Mouse (Mus musculus) midbrain, embryonic 13.5 days (tissue): ENCODE measurements around the gene Fam114a1. TPM values are rescaled to one million over a fixed set of nuclear protein-coding genes. Genes with fewer than 3 reads are reported as not detected.

Source experiments
- ATAC-seq: fragments of 200-750 bp; cut with Nextera tagmentation; 2 replicates; pipeline ENCODE4 v1.8.0; 2017; ENCODE audit warnings: mild to moderate bottlenecking, moderate TSS enrichment, moderate library complexity
- H3K27ac ChIP-seq: fragments of 300-500 bp; sonication (generic); 2 replicates; pipeline ENCODE4 v1.5.1; 2015; ENCODE audit warnings: inconsistent platforms, mild to moderate bottlenecking, moderate library complexity
- H3K27me3 ChIP-seq: fragments of 300-500 bp; sonication (generic); 2 replicates; pipeline ENCODE4 v1.6.1; 2015; ENCODE audit warnings: mild to moderate bottlenecking, inconsistent platforms
- H3K36me3 ChIP-seq: fragments of 300-500 bp; sonication (generic); 2 replicates; pipeline ENCODE4 v1.6.1; 2015; ENCODE audit warnings: mild to moderate bottlenecking, inconsistent platforms
- H3K4me1 ChIP-seq: fragments of 300-500 bp; sonication (generic); replicated peaks from 2 replicates; pipeline ENCODE4 v1.6.1; 2015; ENCODE audit warnings: inconsistent platforms
- H3K4me2 ChIP-seq: fragments of 300-500 bp; sonication (generic); replicated peaks from 2 replicates; pipeline ENCODE4 v1.6.1; 2015; ENCODE audit warnings: moderate library complexity, mild to moderate bottlenecking, inconsistent platforms
- H3K4me3 ChIP-seq: fragments of 300-500 bp; sonication (generic); replicated peaks from 2 replicates; pipeline ENCODE4 v1.5.1; 2015; ENCODE audit warnings: mild to moderate bottlenecking, inconsistent platforms
- H3K9ac ChIP-seq: fragments of 300-500 bp; sonication (generic); replicated peaks from 2 replicates; pipeline ENCODE4 v1.6.1; 2015; ENCODE audit warnings: mild to moderate bottlenecking, inconsistent platforms
- H3K9me3 ChIP-seq: fragments of 300-500 bp; sonication (generic); 2 replicates; pipeline ENCODE4 v1.6.1; 2016; ENCODE audit warnings: mild to moderate bottlenecking, inconsistent platforms
- WGBS: fragments of 180-500 bp; shearing (Covaris S2); methylation state at CpG from one replicate; pipeline ENCODE4 v1.1.7; 2015; 5-methylcytosine and 5-hydroxymethylcytosine counted together
- polyA plus RNA-seq: library from polyadenylated mRNA; unstranded; fragments of >200 nt; fragmentation: Nextera tagmentation; extraction: Ambion mirVana; gene quantifications from 2 replicates; pipeline ENCODE4 v1.2.1, GENCODE M21; 2015

Gene Fam114a1
- polyA plus RNA-seq, 1 experiment from 2014 or later: 6.8 TPM

GRCm38 (mm10) chr5:64968961-64969860, 660 bp upstream of the Fam114a1 start:
- Histone ChIP-seq H3K4me3 (peak overlapping the region; percentile 61), H3K36me3 (no peaks in the 10 kb centered on the region), H3K9ac (peak overlapping the region; percentile 69), H3K4me1 (peaks cover 17% of the 10 kb centered on the region), H3K27me3 (peaks cover 14% of the 10 kb centered on the region), H3K4me2 (peak overlapping the region; percentile 97), H3K9me3 (no peaks in the 10 kb centered on the region), H3K27ac (no peak overlapping the region)
- ATAC-seq: peak; percentile 41; the same call in 1 of the 2 replicates
- whole genome bisulfite sequencing: 5% methylated on average over 14 of the region's 14 CpGs

- WGBS: 77% methylated on average over 5 of the region's 5 CpGs
- H3K9ac ChIP-seq: no peak overlapping the region
- no peak for ATAC-seq
- peaks cover 5% of the 10 kb centered on the region for H3K4me1 ChIP-seq
- no peaks in the 10 kb centered on the region for H3K9me3 ChIP-seq
- no peaks in the 10 kb centered on the region for H3K36me3 ChIP-seq
- H3K4me3 ChIP-seq: no peak overlapping the region
- peaks cover 6% of the 10 kb centered on the region for H3K27me3 ChIP-seq
- H3K4me2 ChIP-seq: no peak overlapping the region
- H3K27ac ChIP-seq: no peak overlapping the region
These were observed 5.2 kb downstream of the Fam114a1 start for GRCm38 (mm10) chr5:64975121-64975520.

GRCm38 (mm10) chr5:64977128-64977527, 7.3 kb downstream of the Fam114a1 start:
- ATAC-seq: no peak
- Histone ChIP-seq H3K27me3 (no peaks in the 10 kb centered on the region), H3K9me3 (no peaks in the 10 kb centered on the region), H3K9ac (no peak overlapping the region), H3K4me3 (no peak overlapping the region), H3K4me2 (no peak overlapping the region), H3K36me3 (no peaks in the 10 kb centered on the region), H3K27ac (no peak overlapping the region), H3K4me1 (no peaks in the 10 kb centered on the region)
- 73% methylated on average over 8 of the region's 8 CpGs for WGBS

- Histone ChIP-seq H3K4me2 (no peak overlapping the region), H3K27ac (no peak overlapping the region), H3K9ac (no peak overlapping the region), H3K4me3 (no peak overlapping the region), H3K27me3 (no peaks in the 10 kb centered on the region), H3K4me1 (no peaks in the 10 kb centered on the region), H3K36me3 (no peaks in the 10 kb centered on the region), H3K9me3 (no peaks in the 10 kb centered on the region)
- WGBS: 87% methylated on average over 7 of the region's 7 CpGs
- ATAC-seq: no peak
These were observed 16.1 kb downstream of the Fam114a1 start for GRCm38 (mm10) chr5:64985971-64986370.

- Histone ChIP-seq H3K4me3 (no peak overlapping the region), H3K4me2 (no peak overlapping the region), H3K27ac (no peak overlapping the region), H3K36me3 (no peaks in the 10 kb centered on the region), H3K27me3 (no peaks in the 10 kb centered on the region), H3K9me3 (no peaks in the 10 kb centered on the region), H3K9ac (no peak overlapping the region), H3K4me1 (peaks cover 4% of the 10 kb centered on the region; the same call in 1 of the 2 replicates)
- no peak for ATAC-seq
- WGBS: 86% methylated on average over 1 of the region's 1 CpGs
These were observed 20.1 kb downstream of the Fam114a1 start for GRCm38 (mm10) chr5:64989940-64990339.

- no peak overlapping the region for H3K9ac ChIP-seq
- no peak overlapping the region for H3K4me2 ChIP-seq
- no peaks in the 10 kb centered on the region for H3K9me3 ChIP-seq
- H3K27me3 ChIP-seq: no peaks in the 10 kb centered on the region
- H3K4me1 ChIP-seq: peaks cover 4% of the 10 kb centered on the region; the same call in 1 of the 2 replicates
- no peaks in the 10 kb centered on the region for H3K36me3 ChIP-seq
- 54% methylated on average over 8 of the region's 8 CpGs for WGBS
- no peak overlapping the region; the same call in 1 of the 2 replicates for H3K27ac ChIP-seq
- H3K4me3 ChIP-seq: no peak overlapping the region
- no peak for ATAC-seq
These were observed 22.7 kb downstream of the Fam114a1 start for GRCm38 (mm10) chr5:64992540-64992939.

GRCm38 (mm10) chr5:64995408-64995807, 25.5 kb downstream of the Fam114a1 start:
- WGBS: 98% methylated on average over 2 of the region's 2 CpGs
- no peak overlapping the region for H3K27ac ChIP-seq
- peaks cover 4% of the 10 kb centered on the region; the same call in 1 of the 2 replicates for H3K4me1 ChIP-seq
- H3K9me3 ChIP-seq: no peaks in the 10 kb centered on the region
- H3K36me3 ChIP-seq: no peaks in the 10 kb centered on the region
- ATAC-seq: no peak
- no peak overlapping the region for H3K9ac ChIP-seq
- no peak overlapping the region for H3K4me2 ChIP-seq
- no peaks in the 10 kb centered on the region for H3K27me3 ChIP-seq
- H3K4me3 ChIP-seq: no peak overlapping the region

- WGBS: 52% methylated on average over 10 of the region's 10 CpGs
- Histone ChIP-seq H3K4me2 (no peak overlapping the region), H3K9me3 (no peaks in the 10 kb centered on the region), H3K36me3 (no peaks in the 10 kb centered on the region), H3K4me3 (no peak overlapping the region), H3K27ac (peak overlapping the region; percentile 26; the same call in 1 of the 2 replicates), H3K4me1 (peaks cover 6% of the 10 kb centered on the region; the same call in 1 of the 2 replicates), H3K27me3 (no peaks in the 10 kb centered on the region), H3K9ac (no peak overlapping the region)
- ATAC-seq: peak; percentile 57
These were observed 33.3 kb downstream of the Fam114a1 start for GRCm38 (mm10) chr5:65002940-65003824.

- H3K9me3 ChIP-seq: no peaks in the 10 kb centered on the region
- H3K27ac ChIP-seq: no peak overlapping the region
- ATAC-seq: no peak
- WGBS: 66% methylated on average over 7 of the region's 7 CpGs
- H3K36me3 ChIP-seq: no peaks in the 10 kb centered on the region
- no peak overlapping the region for H3K4me3 ChIP-seq
- peaks cover 6% of the 10 kb centered on the region; the same call in 1 of the 2 replicates for H3K4me1 ChIP-seq
- no peaks in the 10 kb centered on the region for H3K27me3 ChIP-seq
- no peak overlapping the region for H3K9ac ChIP-seq
- no peak overlapping the region for H3K4me2 ChIP-seq
These were observed 34.2 kb downstream of the Fam114a1 start for GRCm38 (mm10) chr5:65003946-65004535.

- Histone ChIP-seq H3K36me3 (no peaks in the 10 kb centered on the region), H3K9ac (no peak overlapping the region), H3K4me3 (no peak overlapping the region), H3K4me2 (no peak overlapping the region), H3K27ac (0 out of 2 replicates have a peak overlapping the region, but pooled peaks have one; percentile 27), H3K4me1 (peaks cover 6% of the 10 kb centered on the region; the same call in 1 of the 2 replicates), H3K27me3 (no peaks in the 10 kb centered on the region), H3K9me3 (no peaks in the 10 kb centered on the region)
- WGBS: 90% methylated on average over 4 of the region's 4 CpGs
- ATAC-seq: no peak
These were observed 35.4 kb downstream of the Fam114a1 start for GRCm38 (mm10) chr5:65005251-65005650.

GRCm38 (mm10) chr5:65006011-65006491, 36.2 kb downstream of the Fam114a1 start:
- H3K4me3 ChIP-seq: no peak overlapping the region
- peaks cover 6% of the 10 kb centered on the region; the same call in 1 of the 2 replicates for H3K4me1 ChIP-seq
- H3K27me3 ChIP-seq: no peaks in the 10 kb centered on the region
- H3K4me2 ChIP-seq: no peak overlapping the region
- ATAC-seq: peak; percentile 49; the same call in 1 of the 2 replicates
- H3K27ac ChIP-seq: peak overlapping the region; percentile 27; the same call in 1 of the 2 replicates
- WGBS: 38% methylated on average over 4 of the region's 4 CpGs
- no peak overlapping the region for H3K9ac ChIP-seq
- H3K9me3 ChIP-seq: no peaks in the 10 kb centered on the region
- H3K36me3 ChIP-seq: no peaks in the 10 kb centered on the region
